Mouse (Mus musculus): ENCODE results near the gene Fgb. TPM values are rescaled to one million over a fixed set of nuclear protein-coding genes. Genes with fewer than 3 reads are reported as not detected.

Fgb gene
- total RNA-seq, 1 experiment = not detected

GRCm38 (mm10) chr3:82995368-82995767 is 54.3 kb downstream of the Fgb start:
- Histone ChIP-seq H3K27ac (ENCODE audit: insufficient read depth, low read depth, low read length, poor library complexity, severe bottlenecking) (no peak overlapping the region), H3K4me1 (ENCODE audit: control insufficient read depth in 2 of 2, insufficient read depth in 2 of 2, low read length in 2 of 2, poor library complexity in 1 of 2) (peaks cover 1 to 4% of the 10 kb centered on the region in 2 experiments; a peak in 2 of 4 replicates), H3K9me3 (ENCODE audit: control insufficient read depth, insufficient read depth, low read depth, low read length) (no peaks in the 10 kb centered on the region), H3K9ac (ENCODE audit: insufficient read depth, low read depth, low read length, poor library complexity, severe bottlenecking) (peak overlapping the region; percentile 54), H3K4me3 (ENCODE audit: insufficient read depth in 1 of 2, low read depth in 1 of 2, low read length in 2 of 2, poor library complexity in 1 of 2, severe bottlenecking in 1 of 2) (peak overlapping the region; percentile 42 to 62; a peak in 3 of 4 replicates), H3K36me3 (ENCODE audit: control insufficient read depth, insufficient read depth, low read length, poor library complexity, severe bottlenecking) (no peaks in the 10 kb centered on the region)
- in situ Hi-C loops (cut with MboI; ENCODE audit: low sequenced_read_pairs in 2 of 2, unreplicated experiment in 2 of 2) = no loop called here
- no peak for DNase-seq (ENCODE audit: low read depth, low spot score)
- TF ChIP-seq HCFC1 (IDR thresholded peaks at IDR 0.05; ENCODE audit: borderline replicate concordance, insufficient read depth, low read length) = no peak
- no peak for TF ChIP-seq ZNF384 (IDR thresholded peaks at IDR 0.05; ENCODE audit: low read depth, low read length)
- no peak for TF ChIP-seq CHD2 (IDR thresholded peaks at IDR 0.05; ENCODE audit: low read depth, low read length)
- no peak for TF ChIP-seq ZC3H11A (IDR thresholded peaks at IDR 0.05; ENCODE audit: borderline replicate concordance, low read depth, low read length)
- no peak for TF ChIP-seq MAFK (IDR thresholded peaks at IDR 0.05; ENCODE audit: insufficient read depth, low read depth, low read length)

- no peak for TF ChIP-seq ZC3H11A (IDR thresholded peaks at IDR 0.05; ENCODE audit: borderline replicate concordance, low read depth, low read length)
- TF ChIP-seq MAFK (IDR thresholded peaks at IDR 0.05; ENCODE audit: insufficient read depth, low read depth, low read length) = no peak
- no peak for TF ChIP-seq CHD2 (IDR thresholded peaks at IDR 0.05; ENCODE audit: low read depth, low read length)
- no peak for TF ChIP-seq ZNF384 (IDR thresholded peaks at IDR 0.05; ENCODE audit: low read depth, low read length)
- TF ChIP-seq HCFC1 (IDR thresholded peaks at IDR 0.05; ENCODE audit: borderline replicate concordance, insufficient read depth, low read length) = no peak
- no peak for DNase-seq (ENCODE audit: low read depth, low spot score)
- H3K4me3 ChIP-seq (ENCODE audit: insufficient read depth in 1 of 2, low read depth in 1 of 2, low read length in 2 of 2, poor library complexity in 1 of 2, severe bottlenecking in 1 of 2) = no peak overlapping the region
- no peaks in the 10 kb centered on the region for H3K36me3 ChIP-seq (ENCODE audit: control insufficient read depth, insufficient read depth, low read length, poor library complexity, severe bottlenecking)
- H3K4me1 ChIP-seq (ENCODE audit: control insufficient read depth in 2 of 2, insufficient read depth in 2 of 2, low read length in 2 of 2, poor library complexity in 1 of 2) = peaks cover 1 to 4% of the 10 kb centered on the region in 2 experiments; a peak in 2 of 4 replicates
- no peak overlapping the region for H3K9ac ChIP-seq (ENCODE audit: insufficient read depth, low read depth, low read length, poor library complexity, severe bottlenecking)
- no peaks in the 10 kb centered on the region for H3K9me3 ChIP-seq (ENCODE audit: control insufficient read depth, insufficient read depth, low read depth, low read length)
- in situ Hi-C loops (cut with MboI; ENCODE audit: low sequenced_read_pairs in 2 of 2, unreplicated experiment in 2 of 2) = no loop called here
- H3K27ac ChIP-seq (ENCODE audit: insufficient read depth, low read depth, low read length, poor library complexity, severe bottlenecking) = no peak overlapping the region
These were observed 56.7 kb downstream of the Fgb start for GRCm38 (mm10) chr3:82992956-82993355.

GRCm38 (mm10) chr3:82991963-82992362 is 57.7 kb downstream of the Fgb start:
- Histone ChIP-seq H3K9me3 (ENCODE audit: control insufficient read depth, insufficient read depth, low read depth, low read length) (no peaks in the 10 kb centered on the region), H3K4me3 (ENCODE audit: insufficient read depth in 1 of 2, low read depth in 1 of 2, low read length in 2 of 2, poor library complexity in 1 of 2, severe bottlenecking in 1 of 2) (no peak overlapping the region), H3K4me1 (ENCODE audit: control insufficient read depth in 2 of 2, insufficient read depth in 2 of 2, low read length in 2 of 2, poor library complexity in 1 of 2) (peaks cover 1 to 4% of the 10 kb centered on the region in 2 experiments; a peak in 2 of 4 replicates), H3K27ac (ENCODE audit: insufficient read depth, low read depth, low read length, poor library complexity, severe bottlenecking) (no peak overlapping the region), H3K36me3 (ENCODE audit: control insufficient read depth, insufficient read depth, low read length, poor library complexity, severe bottlenecking) (no peaks in the 10 kb centered on the region), H3K9ac (ENCODE audit: insufficient read depth, low read depth, low read length, poor library complexity, severe bottlenecking) (no peak overlapping the region)
- TF ChIP-seq HCFC1 (IDR thresholded peaks at IDR 0.05; ENCODE audit: borderline replicate concordance, insufficient read depth, low read length) (no peak), ZC3H11A (IDR thresholded peaks at IDR 0.05; ENCODE audit: borderline replicate concordance, low read depth, low read length) (no peak), CHD2 (IDR thresholded peaks at IDR 0.05; ENCODE audit: low read depth, low read length) (no peak), ZNF384 (IDR thresholded peaks at IDR 0.05; ENCODE audit: low read depth, low read length) (no peak)
- in situ Hi-C loops (cut with MboI; ENCODE audit: low sequenced_read_pairs in 2 of 2, unreplicated experiment in 2 of 2) = no loop called here
- DNase-seq (ENCODE audit: low read depth, low spot score) = no peak

Other genes starting within 250 kb of the Fgb start
- gene Rbm46, start 173.4 kb downstream of the Fgb start, total RNA-seq (2012; rRNA removed) = 1.0 and 2.9 TPM in 2 replicates
- 0.05 and 0.09 TPM in 2 replicates for gene Lrat, start 145.9 kb downstream of the Fgb start, total RNA-seq (2012; rRNA removed)
- 0.45 and 0.48 TPM in 2 replicates for gene Fgg, start 42.1 kb downstream of the Fgb start, total RNA-seq (2012; rRNA removed)
- gene Fga, start 23.8 kb downstream of the Fgb start, total RNA-seq (2012; rRNA removed) = 0.11 TPM in 1 of 2 replicates, not detected in the other
- gene Plrg1, start 5.7 kb upstream of the Fgb start, total RNA-seq (2012; rRNA removed) = 71.4 and 81.7 TPM in 2 replicates
- gene Dchs2, start 78.1 kb upstream of the Fgb start, total RNA-seq (2012; rRNA removed) = 0.22 and 0.32 TPM in 2 replicates